Mouse (Mus musculus) B cell, adult 62 days (primary cell): ENCODE data around the gene Gng3. TPM values are rescaled to one million over a fixed set of nuclear protein-coding genes. Genes with fewer than 3 reads are reported as not detected.

Experiments used
- total RNA-seq: library from RNA; stranded (reverse); gene quantifications from 4 replicates; pipeline ENCODE4 v1.2.4, GENCODE M21; 2023

The Gng3 gene
- not detected in 4 replicates for total RNA-seq

GRCm38 (mm10) chr19:8839103-8839907, at the start of gene Gng3:
Gng3 (minus strand) TSS chr19:8839194.

GRCm38 (mm10) chr19:8883616-8884015, 44.6 kb upstream of the Gng3 start, which contains the start of the genes Lbhd1 and Gm49403:
Lbhd1 (plus strand) TSS chr19:8883732.
Gm49403 (plus strand) TSS chr19:8883930.

GRCm38 (mm10) chr19:8880311-8881033, 41.5 kb upstream of the Gng3 start, which contains the start of gene Uqcc3:
Uqcc3 (minus strand) TSS chr19:8880923.

GRCm38 (mm10) chr19:8871267-8872186, 32.5 kb upstream of the Gng3 start, which contains the start of gene Ubxn1:
Ubxn1 (plus strand) TSS chr19:8871496.

GRCm38 (mm10) chr19:8850402-8850901, 11.5 kb upstream of the Gng3 start, which contains the start of gene Lrrn4cl:
Lrrn4cl (plus strand) TSS chr19:8850768.

GRCm38 (mm10) chr19:8837251-8837791, 1.7 kb downstream of the Gng3 start, which contains the start of gene Bscl2:
Bscl2 (plus strand) TSS chr19:8837467.

GRCm38 (mm10) chr19:8829660-8830059, 9.3 kb downstream of the Gng3 start, which contains the start of gene AC129217.1:
AC129217.1 (plus strand) TSS chr19:8829773.

GRCm38 (mm10) chr19:8819596-8820423, 19.2 kb downstream of the Gng3 start, which contains the start of gene Hnrnpul2:
Hnrnpul2 (plus strand) TSS chr19:8820010.

GRCm38 (mm10) chr19:8818801-8819595, 20.0 kb downstream of the Gng3 start, which contains the start of gene Ttc9c:
Ttc9c (minus strand) TSS chr19:8819333.

GRCm38 (mm10) chr19:8802130-8802821, 36.7 kb downstream of the Gng3 start, which contains the start of gene Zbtb3:
Zbtb3 (plus strand) TSS chr19:8802555.

GRCm38 (mm10) chr19:8798264-8798946, 40.6 kb downstream of the Gng3 start, which contains the start of gene Polr2g:
Polr2g (minus strand) TSS chr19:8798577.

Other genes with a start within 250 kb of the Gng3 start
- not detected in 4 replicates for gene Slc22a8, start 247.9 kb downstream of the Gng3 start, total RNA-seq
- gene Slc22a6, start 221.2 kb downstream of the Gng3 start, total RNA-seq, result not detected in 4 replicates
- not detected in 4 replicates for gene Chrm1, start 175.4 kb downstream of the Gng3 start, total RNA-seq
- 230 to 247 TPM (median 235 TPM) in 4 replicates for gene Slc3a2, start 115.8 kb downstream of the Gng3 start, total RNA-seq
- 62.8 to 83.7 TPM (median 79.5 TPM) in 4 replicates for gene Wdr74, start 103.4 kb downstream of the Gng3 start, total RNA-seq
- gene 1700092M07Rik, start 98.5 kb downstream of the Gng3 start, total RNA-seq, result 3.0 to 7.4 TPM (median 4.7 TPM) in 4 replicates
- gene Stx5a, start 97.8 kb downstream of the Gng3 start, total RNA-seq, result 237 to 245 TPM (median 241 TPM) in 4 replicates
- 377 to 393 TPM (median 389 TPM) in 4 replicates for gene Nxf1, start 82.1 kb downstream of the Gng3 start, total RNA-seq
- gene Tmem223, start 68.2 kb downstream of the Gng3 start, total RNA-seq, result 26.2 to 31.3 TPM (median 28.9 TPM) in 4 replicates
- 63.6 to 73.3 TPM (median 71.5 TPM) in 4 replicates for gene Tmem179b, start 64.7 kb downstream of the Gng3 start, total RNA-seq
- gene Taf6l, start 52.8 kb downstream of the Gng3 start, total RNA-seq, result 20.5 to 27.0 TPM (median 24.5 TPM) in 4 replicates
- 58.1 to 65.7 TPM (median 60.7 TPM) in 4 replicates for gene Polr2g, start 40.6 kb downstream of the Gng3 start, total RNA-seq
- 1.3 to 2.0 TPM (median 1.6 TPM) in 4 replicates for gene Zbtb3, start 36.6 kb downstream of the Gng3 start, total RNA-seq
- 28.9 to 33.7 TPM (median 30.1 TPM) in 4 replicates for gene Ttc9c, start 19.9 kb downstream of the Gng3 start, total RNA-seq
- 104 to 114 TPM (median 109 TPM) in 4 replicates for gene Hnrnpul2, start 19.2 kb downstream of the Gng3 start, total RNA-seq
- gene AC129217.1, start 9.4 kb downstream of the Gng3 start, total RNA-seq, result 6.4 to 30.3 TPM (median 16.5 TPM) in 4 replicates
- 45.4 to 52.9 TPM (median 48.9 TPM) in 4 replicates for gene Bscl2, start 1.7 kb downstream of the Gng3 start, total RNA-seq
- gene Lrrn4cl, start 11.6 kb upstream of the Gng3 start, total RNA-seq, result 0.32 to 0.75 TPM (median 0.51 TPM) in 4 replicates
- 133 to 143 TPM (median 140 TPM) in 4 replicates for gene Ubxn1, start 32.3 kb upstream of the Gng3 start, total RNA-seq
- 20.6 to 24.9 TPM (median 22.3 TPM) in 4 replicates for gene Uqcc3, start 41.7 kb upstream of the Gng3 start, total RNA-seq
- gene Lbhd1, start 44.5 kb upstream of the Gng3 start, total RNA-seq, result 5.1 to 16.0 TPM (median 14.2 TPM) in 4 replicates
- not detected in 4 replicates for gene Gm49403, start 44.7 kb upstream of the Gng3 start, total RNA-seq
- gene 1810009A15Rik, start 49.7 kb upstream of the Gng3 start, total RNA-seq, result 32.7 to 40.6 TPM (median 37.3 TPM) in 4 replicates
- 4.7 to 5.0 TPM in 2 of 4 replicates, not detected in the others for gene Gm49416, start 49.7 kb upstream of the Gng3 start, total RNA-seq
- 17.6 to 20.4 TPM (median 19.8 TPM) in 4 replicates for gene Ints5, start 53.8 kb upstream of the Gng3 start, total RNA-seq
- gene Ganab, start 58.9 kb upstream of the Gng3 start, total RNA-seq, result 148 to 156 TPM (median 152 TPM) in 4 replicates
- gene B3gat3, start 81.2 kb upstream of the Gng3 start, total RNA-seq, result 62.7 to 65.2 TPM (median 64.4 TPM) in 4 replicates
- 4.1 to 5.4 TPM (median 5.0 TPM) in 4 replicates for gene Rom1, start 90.2 kb upstream of the Gng3 start, total RNA-seq
- gene Eml3, start 90.4 kb upstream of the Gng3 start, total RNA-seq, result 90.1 to 96.3 TPM (median 93.0 TPM) in 4 replicates
- 193 to 211 TPM (median 196 TPM) in 4 replicates for gene Mta2, start 102.7 kb upstream of the Gng3 start, total RNA-seq
- 44.1 to 51.1 TPM (median 47.8 TPM) in 4 replicates for gene Tut1, start 114.7 kb upstream of the Gng3 start, total RNA-seq
- gene Eef1g, start 127.8 kb upstream of the Gng3 start, total RNA-seq, result 481 to 522 TPM (median 501 TPM) in 4 replicates
- 135 to 153 TPM (median 149 TPM) in 4 replicates for gene Ahnak, start 150.1 kb upstream of the Gng3 start, total RNA-seq
- gene Scgb1a1, start 248.8 kb upstream of the Gng3 start, total RNA-seq, result not detected in 4 replicates